Mouse (Mus musculus) lung, adult 2 months (tissue): ENCODE results near the gene Pip4p1. TPM values are rescaled to one million over a fixed set of nuclear protein-coding genes. Genes with fewer than 3 reads are reported as not detected.

Source experiments
- DNase-seq: peaks from one replicate; pipeline ENCODE4 v3.0.0; 2022
- H3K4me1 ChIP-seq: fragments of 200-500 bp; 2 replicates; pipeline ENCODE4 v1.6.1; 2011; ENCODE audit warnings: low read length; ENCODE audit not compliant: control insufficient read depth, insufficient read depth
- H3K4me3 ChIP-seq: fragments of 200-500 bp; replicated peaks from 2 replicates; pipeline ENCODE3; 2011; ENCODE audit warnings: low read depth, mild to moderate bottlenecking, control low read depth, low read length; ENCODE audit errors: extremely low read depth
- CTCF ChIP-seq: fragments of 200-500 bp; IDR thresholded peaks from 2 replicates; pipeline ENCODE4 v1.5.1; 2011; ENCODE audit warnings: mild to moderate bottlenecking, low read length, control low read depth; ENCODE audit not compliant: insufficient read depth
- POLR2A ChIP-seq: fragments of 200-500 bp; IDR thresholded peaks from 2 replicates; pipeline ENCODE4 v1.6.1; 2011; ENCODE audit warnings: low read depth, mild to moderate bottlenecking, control low read depth, low read length, borderline replicate concordance; ENCODE audit errors: extremely low read depth
- WGBS: fragments of 180-500 bp; shearing (Covaris S2); methylation state at CpG from one replicate; pipeline ENCODE4 v1.1.7; 2018; 5-methylcytosine and 5-hydroxymethylcytosine counted together
- polyA plus RNA-seq: library from polyadenylated mRNA; depleted of rRNA; stranded (reverse); fragments of >200 nt; gene quantifications from 2 replicates; pipeline ENCODE4 v1.2.3, GENCODE M21; 2012; rRNA removed

Gene Pip4p1
- polyA plus RNA-seq, 1 experiment, result 99.1 TPM

DNA sequence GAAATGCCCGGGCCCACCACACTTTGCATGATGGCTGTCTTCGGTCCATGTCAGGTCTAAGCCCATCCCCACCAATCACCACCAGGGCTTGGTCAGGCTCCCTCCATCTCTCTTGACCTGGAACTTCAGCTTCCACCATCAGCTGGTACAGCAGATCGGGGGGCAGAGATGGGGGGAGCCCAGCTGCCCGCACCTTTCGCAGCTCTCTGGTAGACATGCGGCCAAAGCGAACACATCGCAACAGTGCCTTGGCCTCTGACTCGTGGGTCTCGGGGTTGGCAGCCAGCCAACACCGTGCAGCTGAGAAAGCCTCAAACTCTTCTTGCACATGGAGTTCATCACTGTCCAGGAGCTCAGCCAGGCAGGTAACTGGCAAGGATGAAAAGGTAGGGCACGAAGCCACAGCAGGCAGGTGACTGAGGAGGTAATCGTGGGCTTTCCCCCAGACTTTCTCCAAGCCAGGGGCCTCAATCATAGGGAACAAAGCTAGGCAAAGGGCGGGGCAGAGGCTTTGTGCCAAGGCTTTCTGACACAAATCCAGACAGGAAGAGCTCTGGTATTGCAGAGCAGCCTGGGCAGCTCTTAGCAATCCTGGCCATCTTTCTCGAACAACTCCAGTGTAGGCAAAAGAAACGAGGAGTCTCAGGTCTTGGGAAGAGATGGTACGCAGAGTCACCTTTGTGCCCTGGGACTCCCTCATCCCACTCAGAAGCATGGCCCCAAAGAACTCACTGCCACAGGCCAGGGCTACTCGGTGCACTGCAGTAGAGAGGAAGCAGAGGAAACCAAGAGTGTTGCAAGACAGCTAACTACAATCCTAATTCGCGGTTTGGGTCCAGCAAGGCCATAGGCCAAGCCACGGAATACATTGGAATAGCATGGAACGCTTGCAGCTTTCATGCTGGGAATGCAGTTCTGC lies 37.9 kb downstream of the Pip4p1 start:
- DNase-seq, result peak; percentile 36
- TF ChIP-seq POLR2A, result no peak
- H3K4me1 ChIP-seq, result peaks cover 7% of the 10 kb centered on the region; the same call in 1 of the 2 replicates
- 46% methylated on average over 22 of the region's 22 CpGs for WGBS
- H3K4me3 ChIP-seq, result no peak overlapping the region

DNA sequence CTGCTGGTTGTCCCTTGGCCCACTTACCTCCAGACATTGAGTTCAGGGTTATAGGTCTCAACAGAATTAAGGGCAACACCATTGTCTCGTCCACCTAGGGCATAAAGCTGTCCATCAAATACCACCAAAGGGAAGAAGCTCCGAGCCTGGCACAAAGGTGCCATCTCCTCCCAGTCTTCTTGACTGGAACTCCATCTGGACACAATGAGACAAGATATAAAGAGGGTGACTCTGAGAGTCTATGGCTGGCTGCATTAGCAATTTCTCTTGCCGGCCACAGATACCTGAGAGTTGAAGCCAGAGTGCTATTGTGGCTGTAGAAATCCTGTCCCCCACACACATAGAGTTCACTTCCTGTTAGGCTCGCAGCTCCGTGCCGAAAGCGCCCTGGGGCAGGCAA lies 38.6 kb downstream of the Pip4p1 start:
- DNase-seq, result no peak
- TF ChIP-seq POLR2A (no peak), CTCF (no peak)
- Histone ChIP-seq H3K4me3 (no peak overlapping the region), H3K4me1 (peaks cover 7% of the 10 kb centered on the region; the same call in 1 of the 2 replicates)
- 67% methylated on average over 7 of the region's 7 CpGs for WGBS

DNA sequence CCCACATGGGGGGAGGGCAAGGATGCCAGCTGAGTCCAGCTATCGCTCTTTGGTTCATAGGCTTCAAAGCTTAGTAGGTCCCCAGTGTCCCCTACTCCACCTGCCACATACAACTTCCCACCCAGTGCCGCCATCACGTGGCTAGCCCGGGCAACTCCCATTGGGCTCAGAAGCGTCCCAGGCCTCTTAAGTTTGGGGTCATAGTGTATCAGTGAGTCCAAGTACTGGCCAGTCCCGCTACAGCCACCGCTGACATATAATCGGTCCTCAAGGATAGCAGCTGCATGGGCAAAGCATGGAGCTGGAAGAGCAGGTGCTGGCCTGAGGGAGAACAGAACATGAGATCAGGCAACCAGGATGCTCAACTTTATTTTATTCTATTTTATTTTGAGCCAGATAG lies 39.0 kb downstream of the Pip4p1 start:
- DNase-seq, result no peak
- TF ChIP-seq CTCF (no peak), POLR2A (no peak)
- no peak overlapping the region for H3K4me3 ChIP-seq
- 96% methylated on average over 8 of the region's 8 CpGs for WGBS
- peaks cover 7% of the 10 kb centered on the region; the same call in 1 of the 2 replicates for H3K4me1 ChIP-seq

DNA sequence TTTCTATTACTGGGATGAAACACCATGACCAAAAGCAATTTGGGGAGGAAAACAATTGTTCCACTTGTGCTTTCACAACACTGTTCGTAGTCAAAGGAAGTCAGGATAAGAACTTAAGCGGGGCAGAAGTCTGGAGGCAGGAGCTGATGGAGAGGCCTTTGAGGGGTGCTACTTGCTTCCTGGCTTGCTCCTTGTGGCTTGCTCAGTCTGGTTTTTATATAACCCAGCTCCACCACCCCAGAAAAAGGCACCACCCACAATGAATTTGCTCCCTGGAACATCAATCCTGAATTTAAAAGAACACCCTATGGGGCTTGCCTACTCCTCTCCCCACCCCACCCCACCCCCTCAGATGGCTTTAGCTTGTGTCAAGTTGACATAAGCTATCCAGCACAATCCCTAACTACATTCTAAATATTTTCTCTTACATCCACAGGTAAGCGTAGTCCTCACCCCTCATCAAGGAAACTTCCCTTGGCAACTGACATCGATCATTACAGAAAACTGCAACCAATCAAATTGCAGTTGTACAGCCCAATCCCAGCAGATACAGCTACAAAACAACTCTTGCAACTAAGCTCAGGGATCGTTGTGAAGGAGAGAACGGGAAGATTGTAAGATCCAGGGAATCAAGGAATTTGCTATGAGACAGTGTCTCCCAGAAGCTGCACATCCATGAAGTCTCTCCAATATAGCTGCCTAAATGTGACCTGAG lies 54.3 kb downstream of the Pip4p1 start:
- WGBS, result 79% methylated on average over 6 of the region's 6 CpGs
- Histone ChIP-seq H3K4me1 (no peaks in the 10 kb centered on the region), H3K4me3 (no peak overlapping the region)
- no peak for TF ChIP-seq POLR2A
- TF ChIP-seq CTCF, result no peak
- DNase-seq, result no peak

Other genes starting within 250 kb of the Pip4p1 start
- gene Olfr747, start 237.7 kb downstream of the Pip4p1 start, polyA plus RNA-seq, result not detected in 2 replicates
- not detected in 2 replicates for gene Olfr748, start 223.5 kb downstream of the Pip4p1 start, polyA plus RNA-seq
- not detected in 2 replicates for gene Olfr749, start 185.8 kb downstream of the Pip4p1 start, polyA plus RNA-seq
- 22.4 and 32.2 TPM in 2 replicates for gene Ttc5, start 145.3 kb downstream of the Pip4p1 start, polyA plus RNA-seq
- not detected in 2 replicates for gene Ccnb1ip1, start 123.1 kb downstream of the Pip4p1 start, polyA plus RNA-seq
- gene Parp2, start 123.0 kb downstream of the Pip4p1 start, polyA plus RNA-seq, result 9.6 and 17.4 TPM in 2 replicates
- gene Tep1, start 60.3 kb downstream of the Pip4p1 start, polyA plus RNA-seq, result 28.1 and 28.6 TPM in 2 replicates
- gene Klhl33, start 33.3 kb downstream of the Pip4p1 start, polyA plus RNA-seq, result 1.4 and 3.7 TPM in 2 replicates
- 104 and 122 TPM in 2 replicates for gene Osgep, start 6.0 kb downstream of the Pip4p1 start, polyA plus RNA-seq
- 12.0 and 23.2 TPM in 2 replicates for gene Apex1, start 5.9 kb downstream of the Pip4p1 start, polyA plus RNA-seq
- 35.3 and 37.0 TPM in 2 replicates for gene Pnp, start 226 bp upstream of the Pip4p1 start, polyA plus RNA-seq
- 20.3 and 46.2 TPM in 2 replicates for gene Gm49342, start 13.7 kb upstream of the Pip4p1 start, polyA plus RNA-seq
- 0.97 and 1.1 TPM in 2 replicates for gene Pnp2, start 25.1 kb upstream of the Pip4p1 start, polyA plus RNA-seq
- 0.14 TPM in 1 of 2 replicates, not detected in the other for gene Rnase10, start 76.9 kb upstream of the Pip4p1 start, polyA plus RNA-seq
- gene Rnase9, start 111.0 kb upstream of the Pip4p1 start, polyA plus RNA-seq, result not detected in 2 replicates
- not detected in 2 replicates for gene Rnase11, start 119.3 kb upstream of the Pip4p1 start, polyA plus RNA-seq
- gene Rnase12, start 126.8 kb upstream of the Pip4p1 start, polyA plus RNA-seq, result not detected in 2 replicates
- 3.1 and 3.6 TPM in 2 replicates for gene Olfr750, start 143.6 kb upstream of the Pip4p1 start, polyA plus RNA-seq
- 581 and 650 TPM in 2 replicates for gene Rnase4, start 160.2 kb upstream of the Pip4p1 start, polyA plus RNA-seq
- gene Ang, start 160.3 kb upstream of the Pip4p1 start, polyA plus RNA-seq, result 61.7 and 72.5 TPM in 2 replicates
- 0.08 TPM in 1 of 2 replicates, not detected in the other for gene Eddm3b, start 183.6 kb upstream of the Pip4p1 start, polyA plus RNA-seq
- 12.1 and 19.2 TPM in 2 replicates for gene Rnase6, start 193.1 kb upstream of the Pip4p1 start, polyA plus RNA-seq
- 3.7 and 4.8 TPM in 2 replicates for gene Rnase1, start 215.9 kb upstream of the Pip4p1 start, polyA plus RNA-seq
- 0.40 TPM in 1 of 2 replicates, not detected in the other for gene Rnase2b, start 231.4 kb upstream of the Pip4p1 start, polyA plus RNA-seq